Mouse (Mus musculus) kidney, embryonic 14.5 days (tissue): ENCODE results near the gene Cldn14. TPM values are rescaled to one million over a fixed set of nuclear protein-coding genes. Genes with fewer than 3 reads are reported as not detected.

ENCODE experiments used
- ATAC-seq: fragments of 200-750 bp; cut with Nextera tagmentation; 2 replicates; pipeline ENCODE4 v1.8.0; 2017; ENCODE audit warnings: moderate number of reproducible peaks, mild to moderate bottlenecking, moderate TSS enrichment, moderate library complexity; ENCODE audit not compliant: low FRiP score, low TSS enrichment
- H3K27ac ChIP-seq: fragments of 300-500 bp; sonication (generic); 2 replicates; pipeline ENCODE4 v1.5.1; 2014; ENCODE audit warnings: low read depth, mild to moderate bottlenecking, low read length, moderate library complexity, mixed read lengths
- H3K27me3 ChIP-seq: fragments of 300-500 bp; sonication (generic); 2 replicates; pipeline ENCODE4 v1.6.1; 2014; ENCODE audit warnings: mild to moderate bottlenecking, low read length; ENCODE audit not compliant: control insufficient read depth, insufficient read depth
- H3K36me3 ChIP-seq: fragments of 300-500 bp; sonication (generic); 2 replicates; pipeline ENCODE4 v1.6.1; 2014; ENCODE audit warnings: low read length, mixed read lengths; ENCODE audit not compliant: control insufficient read depth, insufficient read depth
- H3K4me1 ChIP-seq: fragments of 300-500 bp; sonication (generic); 2 replicates; pipeline ENCODE4 v1.6.1; 2014; ENCODE audit warnings: low read length, mixed read lengths; ENCODE audit not compliant: control insufficient read depth, insufficient read depth
- H3K4me2 ChIP-seq: fragments of 300-500 bp; sonication (generic); replicated peaks from 2 replicates; pipeline ENCODE4 v1.6.1; 2014; ENCODE audit warnings: low read depth, mild to moderate bottlenecking, low read length
- H3K4me3 ChIP-seq: fragments of 300-500 bp; sonication (generic); 2 replicates; pipeline ENCODE4 v1.5.1; 2014; ENCODE audit warnings: mild to moderate bottlenecking, low read length
- H3K9ac ChIP-seq: fragments of 300-500 bp; sonication (generic); 2 replicates; pipeline ENCODE4 v1.6.1; 2014; ENCODE audit warnings: low read depth, mild to moderate bottlenecking, low read length, moderate library complexity
- H3K9me3 ChIP-seq: fragments of 300-500 bp; sonication (generic); 2 replicates; pipeline ENCODE4 v1.6.1; 2016; ENCODE audit warnings: low read length; ENCODE audit not compliant: control insufficient read depth
- WGBS: fragments of 180-500 bp; shearing (Covaris S2); extraction: QIAGEN DNeasy Blood & Tissue Kit; methylation state at CpG from one replicate; pipeline ENCODE4 v1.1.7; 2014; 5-methylcytosine and 5-hydroxymethylcytosine counted together
- polyA plus RNA-seq: library from polyadenylated mRNA; unstranded; fragments of >200 nt; fragmentation: Nextera tagmentation; extraction: Ambion mirVana; gene quantifications from 2 replicates; pipeline ENCODE4 v1.2.1, GENCODE M21; 2014

Gene Cldn14
- polyA plus RNA-seq: not detected in 2 replicates

- no peak for ATAC-seq
- Histone ChIP-seq H3K36me3 (no peaks in the 10 kb centered on the region), H3K4me2 (no peak within 1 kb of the TSS), H3K27me3 (no peaks in the 10 kb centered on the region), H3K9ac (no peak within 1 kb of the TSS), H3K27ac (no peak within 1 kb of the TSS), H3K4me1 (peaks cover 4% of the 10 kb centered on the region; the same call in 1 of the 2 replicates), H3K9me3 (no peaks in the 10 kb centered on the region), H3K4me3 (no peak within 1 kb of the TSS)
- 63% methylated on average over 15 of the region's 15 CpGs for WGBS
These were observed at the start of gene Cldn14 for GRCm38 (mm10) chr16:94008737-94009136. Gene Cldn14, minus strand, starts transcription at chr16:94008837.

GRCm38 (mm10) chr16:94055576-94055975 lies 46.9 kb upstream of the Cldn14 start:
- Histone ChIP-seq H3K4me1 (no peaks in the 10 kb centered on the region), H3K36me3 (no peaks in the 10 kb centered on the region), H3K27me3 (no peaks in the 10 kb centered on the region), H3K9me3 (no peaks in the 10 kb centered on the region), H3K4me3 (no peak overlapping the region), H3K27ac (no peak overlapping the region), H3K9ac (no peak overlapping the region), H3K4me2 (no peak overlapping the region)
- 64% methylated on average over 8 of the region's 8 CpGs for WGBS
- no peak for ATAC-seq

GRCm38 (mm10) chr16:94055176-94055575 lies 46.5 kb upstream of the Cldn14 start:
- Histone ChIP-seq H3K9me3 (no peaks in the 10 kb centered on the region), H3K4me1 (no peaks in the 10 kb centered on the region), H3K9ac (no peak overlapping the region), H3K27me3 (no peaks in the 10 kb centered on the region), H3K36me3 (no peaks in the 10 kb centered on the region), H3K4me2 (no peak overlapping the region), H3K27ac (no peak overlapping the region), H3K4me3 (no peak overlapping the region)
- 86% methylated on average over 12 of the region's 12 CpGs for WGBS
- no peak for ATAC-seq

- no peak overlapping the region for H3K4me3 ChIP-seq
- H3K27me3 ChIP-seq: no peaks in the 10 kb centered on the region
- no peak for ATAC-seq
- H3K9me3 ChIP-seq: no peaks in the 10 kb centered on the region
- H3K36me3 ChIP-seq: no peaks in the 10 kb centered on the region
- H3K9ac ChIP-seq: no peak overlapping the region
- no peak overlapping the region for H3K27ac ChIP-seq
- WGBS: 89% methylated on average over 3 of the region's 3 CpGs
- H3K4me1 ChIP-seq: no peaks in the 10 kb centered on the region
- H3K4me2 ChIP-seq: no peak overlapping the region
These were observed 41.7 kb upstream of the Cldn14 start for GRCm38 (mm10) chr16:94050368-94050767.

- Histone ChIP-seq H3K9ac (no peak overlapping the region), H3K4me2 (no peak overlapping the region), H3K4me3 (no peak overlapping the region), H3K9me3 (no peaks in the 10 kb centered on the region), H3K27me3 (peaks cover 3% of the 10 kb centered on the region; the same call in 1 of the 2 replicates), H3K4me1 (no peaks in the 10 kb centered on the region), H3K27ac (no peak overlapping the region), H3K36me3 (no peaks in the 10 kb centered on the region)
- WGBS: 21% methylated on average over 7 of the region's 7 CpGs
- ATAC-seq: no peak
These were observed 36.4 kb upstream of the Cldn14 start for GRCm38 (mm10) chr16:94044996-94045395.

GRCm38 (mm10) chr16:94043797-94044196 lies 35.2 kb upstream of the Cldn14 start:
- H3K36me3 ChIP-seq: no peaks in the 10 kb centered on the region
- H3K9me3 ChIP-seq: no peaks in the 10 kb centered on the region
- H3K4me2 ChIP-seq: no peak overlapping the region
- no peaks in the 10 kb centered on the region for H3K4me1 ChIP-seq
- WGBS: 87% methylated on average over 1 of the region's 1 CpGs
- H3K9ac ChIP-seq: no peak overlapping the region
- H3K27ac ChIP-seq: no peak overlapping the region
- peaks cover 3% of the 10 kb centered on the region; the same call in 1 of the 2 replicates for H3K27me3 ChIP-seq
- H3K4me3 ChIP-seq: no peak overlapping the region
- ATAC-seq: no peak

GRCm38 (mm10) chr16:94041065-94041712 lies 32.6 kb upstream of the Cldn14 start:
- Histone ChIP-seq H3K4me3 (no peak overlapping the region), H3K36me3 (no peaks in the 10 kb centered on the region), H3K9ac (no peak overlapping the region), H3K9me3 (no peaks in the 10 kb centered on the region), H3K27me3 (peaks cover 3% of the 10 kb centered on the region; the same call in 1 of the 2 replicates), H3K4me2 (peak overlapping the region; percentile 6), H3K27ac (no peak overlapping the region), H3K4me1 (no peaks in the 10 kb centered on the region)
- peak; percentile 61 for ATAC-seq
- 30% methylated on average over 18 of the region's 18 CpGs for WGBS

- ATAC-seq: no peak; the same call in 1 of the 2 replicates
- 18% methylated on average over 16 of the region's 16 CpGs for WGBS
- Histone ChIP-seq H3K4me3 (no peak overlapping the region), H3K4me1 (no peaks in the 10 kb centered on the region), H3K4me2 (peak overlapping the region; percentile 6), H3K36me3 (no peaks in the 10 kb centered on the region), H3K27me3 (peaks cover 3% of the 10 kb centered on the region; the same call in 1 of the 2 replicates), H3K9me3 (no peaks in the 10 kb centered on the region), H3K27ac (no peak overlapping the region), H3K9ac (no peak overlapping the region)
These were observed 31.8 kb upstream of the Cldn14 start for GRCm38 (mm10) chr16:94040485-94040884.

- WGBS: 88% methylated on average over 9 of the region's 9 CpGs
- H3K9ac ChIP-seq: no peak overlapping the region
These were observed 30.3 kb upstream of the Cldn14 start for GRCm38 (mm10) chr16:94038986-94039341.

More at GRCm38 (mm10) chr16:94038986-94039341, 30.3 kb upstream of the Cldn14 start:
- no peak overlapping the region for H3K4me3 ChIP-seq
- ATAC-seq: no peak
- no peaks in the 10 kb centered on the region for H3K4me1 ChIP-seq
- H3K9me3 ChIP-seq: no peaks in the 10 kb centered on the region
- H3K4me2 ChIP-seq: no peak overlapping the region
- no peaks in the 10 kb centered on the region for H3K36me3 ChIP-seq
- no peak overlapping the region for H3K27ac ChIP-seq
- H3K27me3 ChIP-seq: peaks cover under 1% of the 10 kb centered on the region; the same call in 1 of the 2 replicates
